Mouse (Mus musculus) heart, embryonic 13.5 days (tissue): ENCODE data around the gene Kctd21. TPM values are rescaled to one million over a fixed set of nuclear protein-coding genes. Genes with fewer than 3 reads are reported as not detected.

Experiments used
- ATAC-seq: fragments of 200-750 bp; cut with Nextera tagmentation; 2 replicates; pipeline ENCODE4 v1.8.0; 2017; ENCODE audit warnings: moderate TSS enrichment; ENCODE audit not compliant: insufficient number of reproducible peaks, low FRiP score, low TSS enrichment; ENCODE audit errors: extremely low read depth
- H3K27ac ChIP-seq: fragments of 300-500 bp; sonication (generic); replicated peaks from 2 replicates; pipeline ENCODE4 v1.5.1; 2015; ENCODE audit warnings: moderate library complexity, mild to moderate bottlenecking, inconsistent platforms
- H3K27me3 ChIP-seq: fragments of 300-500 bp; sonication (generic); replicated peaks from 2 replicates; pipeline ENCODE4 v1.6.1; 2015; ENCODE audit warnings: mild to moderate bottlenecking, inconsistent platforms
- H3K36me3 ChIP-seq: fragments of 300-500 bp; sonication (generic); 2 replicates; pipeline ENCODE4 v1.6.1; 2015; ENCODE audit warnings: mild to moderate bottlenecking, inconsistent platforms
- H3K4me1 ChIP-seq: fragments of 300-500 bp; sonication (generic); 2 replicates; pipeline ENCODE4 v1.6.1; 2015; ENCODE audit warnings: inconsistent platforms
- H3K4me2 ChIP-seq: fragments of 300-500 bp; sonication (generic); 2 replicates; pipeline ENCODE4 v1.6.1; 2015; ENCODE audit warnings: inconsistent platforms, mild to moderate bottlenecking, moderate library complexity
- H3K4me3 ChIP-seq: fragments of 300-500 bp; sonication (generic); 2 replicates; pipeline ENCODE4 v1.5.1; 2015; ENCODE audit warnings: moderate library complexity, mild to moderate bottlenecking, inconsistent platforms
- H3K9ac ChIP-seq: fragments of 300-500 bp; sonication (generic); 2 replicates; pipeline ENCODE4 v1.6.1; 2015; ENCODE audit warnings: inconsistent platforms, mild to moderate bottlenecking, moderate library complexity
- H3K9me3 ChIP-seq: fragments of 300-500 bp; sonication (generic); 2 replicates; pipeline ENCODE4 v1.6.1; 2016; ENCODE audit warnings: inconsistent platforms
- WGBS: fragments of 180-500 bp; shearing (Covaris S2); methylation state at CpG from one replicate; pipeline ENCODE4 v1.1.7; 2015; ENCODE audit warnings: mixed read lengths; 5-methylcytosine and 5-hydroxymethylcytosine counted together
- polyA plus RNA-seq: library from polyadenylated mRNA; unstranded; fragments of >200 nt; fragmentation: Nextera tagmentation; extraction: Ambion mirVana; gene quantifications from 2 replicates; pipeline ENCODE4 v1.2.1, GENCODE M21; 2015

The Kctd21 gene
- polyA plus RNA-seq, 1 experiment from 2014 or later: 3.4 TPM

DNA sequence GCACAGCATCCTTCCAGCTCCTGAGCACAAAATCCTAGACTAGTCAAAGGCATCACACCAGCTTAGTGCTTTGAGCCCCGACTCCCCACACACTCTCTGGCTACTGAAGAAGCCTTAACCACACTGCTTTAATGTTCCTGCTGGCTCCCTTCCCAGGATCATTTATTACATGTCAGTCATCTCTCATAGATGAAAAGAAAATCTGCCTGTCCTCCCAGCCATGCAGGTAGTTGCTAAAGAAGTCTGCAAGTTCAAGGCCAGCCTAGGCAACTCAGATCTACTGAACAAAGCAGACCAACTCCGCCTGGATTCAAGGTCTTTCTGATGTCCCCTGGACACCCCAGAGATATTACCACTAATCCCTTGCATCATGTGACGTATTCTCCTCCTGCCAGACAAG, 14.4 kb upstream of the Kctd21 start:
- no peaks in the 10 kb centered on the region for H3K9me3 ChIP-seq
- ATAC-seq: no peak
- WGBS: 78% methylated on average over 3 of the region's 3 CpGs
- H3K27me3 ChIP-seq: no peaks in the 10 kb centered on the region
- no peak overlapping the region for H3K9ac ChIP-seq
- no peak overlapping the region for H3K4me2 ChIP-seq
- no peak overlapping the region for H3K4me3 ChIP-seq
- H3K36me3 ChIP-seq: peaks cover 27% of the 10 kb centered on the region
- H3K4me1 ChIP-seq: 0 out of 2 replicates have a peak, but pooled peaks cover 3% of the 10 kb centered on the region
- H3K27ac ChIP-seq: no peak overlapping the region

DNA sequence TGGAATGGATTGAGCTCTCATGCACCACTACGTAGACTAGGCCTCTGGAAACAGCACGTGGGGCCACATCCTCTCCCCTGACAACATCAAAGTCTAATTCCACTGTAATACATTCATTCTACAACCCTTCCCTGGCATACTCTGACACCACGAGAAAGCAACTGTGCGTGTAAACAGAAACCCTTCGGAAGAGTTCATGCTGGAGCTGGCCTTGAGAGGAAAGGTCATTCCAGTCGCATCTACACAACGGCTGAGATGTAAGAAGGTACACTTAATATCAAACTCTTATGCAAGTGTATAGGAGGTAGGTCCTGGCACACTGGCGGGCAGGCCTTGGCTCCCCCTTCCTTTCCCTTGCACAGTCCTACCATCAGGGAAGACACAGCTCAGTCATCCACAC, 7.8 kb upstream of the Kctd21 start:
- no peak for ATAC-seq
- H3K27me3 ChIP-seq: peaks cover 54% of the 10 kb centered on the region
- H3K4me1 ChIP-seq: peaks cover 8% of the 10 kb centered on the region
- H3K36me3 ChIP-seq: peaks cover 8% of the 10 kb centered on the region
- H3K27ac ChIP-seq: no peak overlapping the region
- H3K9ac ChIP-seq: no peak overlapping the region
- no peaks in the 10 kb centered on the region for H3K9me3 ChIP-seq
- whole genome bisulfite sequencing: 84% methylated on average over 8 of the region's 8 CpGs
- no peak overlapping the region for H3K4me2 ChIP-seq
- H3K4me3 ChIP-seq: no peak overlapping the region

DNA sequence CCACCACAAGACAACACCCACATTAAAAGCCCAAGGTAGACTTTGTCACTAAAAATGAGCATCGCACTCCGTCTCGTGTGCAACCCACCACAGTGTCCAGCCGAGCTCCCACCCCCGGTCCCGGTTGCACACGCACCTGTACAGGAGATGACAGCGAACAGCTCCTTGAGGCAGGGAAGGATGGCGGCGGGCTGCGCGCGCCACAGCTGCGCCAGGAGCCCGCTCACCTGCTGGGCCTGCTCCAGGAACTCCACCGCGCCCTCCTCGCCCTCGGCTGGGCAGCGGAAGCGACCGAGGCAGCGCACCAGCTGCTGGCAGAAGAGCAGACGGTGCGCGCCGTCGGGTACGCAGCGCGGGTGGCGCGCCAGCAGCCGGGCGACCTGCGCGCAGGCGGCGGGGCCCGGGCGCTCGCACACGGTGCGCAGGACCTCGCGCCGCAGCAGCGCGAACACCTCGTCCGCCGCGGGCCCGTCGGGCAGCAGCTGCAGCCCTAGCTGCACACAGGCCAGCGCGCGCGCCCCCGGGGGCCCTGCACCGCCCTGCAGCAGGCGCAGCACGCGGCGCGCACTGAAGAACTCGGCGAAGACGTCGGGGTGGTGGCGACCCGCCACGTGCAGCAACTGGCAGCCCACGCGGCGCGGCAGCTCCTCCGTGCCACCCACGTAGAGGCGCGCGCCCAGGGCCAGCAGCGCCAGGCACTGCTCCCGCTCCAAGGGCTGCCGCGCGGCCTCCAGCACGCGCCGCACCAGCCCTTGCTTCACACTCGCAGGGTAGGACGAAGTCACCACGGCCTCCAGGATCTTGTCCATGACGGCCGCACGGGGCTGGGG, 6.8 kb upstream of the Kctd21 start:
- Histone ChIP-seq H3K27ac (no peak overlapping the region), H3K27me3 (peaks cover 54% of the 10 kb centered on the region), H3K36me3 (peaks cover 8% of the 10 kb centered on the region), H3K4me3 (peak overlapping the region; percentile 53), H3K4me1 (peaks cover 8% of the 10 kb centered on the region), H3K4me2 (peak overlapping the region; percentile 73), H3K9ac (peak overlapping the region; percentile 47; the same call in 1 of the 2 replicates), H3K9me3 (no peaks in the 10 kb centered on the region)
- 13% methylated on average over 96 of the region's 96 CpGs for WGBS
- ATAC-seq: no peak

DNA sequence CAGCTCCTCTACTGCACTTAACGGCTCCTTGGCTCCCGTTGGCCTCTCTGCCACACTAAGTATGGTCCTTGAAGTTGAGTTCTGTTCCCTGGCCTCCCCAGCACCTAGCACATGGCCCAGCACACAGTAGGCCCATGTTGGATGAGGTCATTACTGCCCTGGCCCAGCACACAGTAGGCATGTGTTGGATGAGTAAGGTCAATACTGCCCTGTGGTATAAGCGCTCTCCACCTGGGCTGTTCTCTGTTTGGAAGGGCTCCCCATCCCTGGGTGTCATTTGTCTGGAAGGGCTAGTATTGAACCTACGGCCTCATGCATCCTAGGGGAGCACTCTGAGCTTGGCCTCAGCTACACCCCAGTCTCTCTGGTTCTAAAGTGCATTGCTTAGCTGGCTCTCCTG, 4.8 kb upstream of the Kctd21 start:
- H3K36me3 ChIP-seq: no peaks in the 10 kb centered on the region; the same call in 1 of the 2 replicates
- no peak overlapping the region for H3K9ac ChIP-seq
- peaks cover 54% of the 10 kb centered on the region for H3K27me3 ChIP-seq
- no peaks in the 10 kb centered on the region for H3K9me3 ChIP-seq
- H3K4me3 ChIP-seq: no peak overlapping the region
- WGBS: 85% methylated on average over 4 of the region's 4 CpGs
- H3K4me2 ChIP-seq: no peak overlapping the region
- no peak overlapping the region for H3K27ac ChIP-seq
- ATAC-seq: no peak
- peaks cover 18% of the 10 kb centered on the region for H3K4me1 ChIP-seq

GRCm38 (mm10) chr7:97328891-97329588, 3.1 kb upstream of the Kctd21 start:
- H3K27me3 ChIP-seq: peaks cover 46% of the 10 kb centered on the region

GRCm38 (mm10) chr7:97329676-97330075, 2.5 kb upstream of the Kctd21 start:
- no peak for ATAC-seq
- no peak overlapping the region for H3K4me3 ChIP-seq
- H3K27me3 ChIP-seq: peaks cover 40% of the 10 kb centered on the region
- H3K4me2 ChIP-seq: no peak overlapping the region
- H3K4me1 ChIP-seq: peaks cover 30% of the 10 kb centered on the region
- no peaks in the 10 kb centered on the region for H3K36me3 ChIP-seq
- no peak overlapping the region for H3K27ac ChIP-seq
- no peak overlapping the region for H3K9ac ChIP-seq
- no peaks in the 10 kb centered on the region for H3K9me3 ChIP-seq
- WGBS: 76% methylated on average over 3 of the region's 3 CpGs

More at GRCm38 (mm10) chr7:97328891-97329588, 3.1 kb upstream of the Kctd21 start:
- 73% methylated on average over 13 of the region's 13 CpGs for WGBS
- Histone ChIP-seq H3K9me3 (no peaks in the 10 kb centered on the region), H3K4me2 (no peak overlapping the region), H3K36me3 (no peaks in the 10 kb centered on the region; the same call in 1 of the 2 replicates), H3K9ac (no peak overlapping the region), H3K4me3 (no peak overlapping the region), H3K4me1 (peaks cover 30% of the 10 kb centered on the region), H3K27ac (no peak overlapping the region)
- no peak for ATAC-seq

- peak overlapping the region; percentile 92 for H3K4me3 ChIP-seq
- peak overlapping the region; percentile 83 for H3K9ac ChIP-seq
- H3K4me1 ChIP-seq: peaks cover 22% of the 10 kb centered on the region
- peaks cover 26% of the 10 kb centered on the region for H3K27me3 ChIP-seq
- no peak overlapping the region for H3K27ac ChIP-seq
- 61% methylated on average over 11 of the region's 11 CpGs for WGBS
- no peaks in the 10 kb centered on the region for H3K36me3 ChIP-seq
- H3K4me2 ChIP-seq: peak overlapping the region; percentile 89
- H3K9me3 ChIP-seq: no peaks in the 10 kb centered on the region
- ATAC-seq: no peak
Observed at GRCm38 (mm10) chr7:97330931-97331645, 1.0 kb upstream of the Kctd21 start.

GRCm38 (mm10) chr7:97332667-97333041, 527 bp downstream of the Kctd21 start:
- H3K9ac ChIP-seq: peak overlapping the region; percentile 91
- peaks cover 10% of the 10 kb centered on the region for H3K27me3 ChIP-seq
- no peak overlapping the region for H3K27ac ChIP-seq
- ATAC-seq: no peak
- H3K4me1 ChIP-seq: peaks cover 23% of the 10 kb centered on the region
- 5% methylated on average over 9 of the region's 9 CpGs for WGBS
- peak overlapping the region; percentile 92 for H3K4me3 ChIP-seq
- H3K4me2 ChIP-seq: peak overlapping the region; percentile 89
- H3K36me3 ChIP-seq: no peaks in the 10 kb centered on the region
- no peaks in the 10 kb centered on the region for H3K9me3 ChIP-seq

GRCm38 (mm10) chr7:97333113-97333898, 1.2 kb downstream of the Kctd21 start:
- Histone ChIP-seq H3K9ac (peak overlapping the region; percentile 91; the same call in 1 of the 2 replicates), H3K4me2 (peak overlapping the region; percentile 89), H3K4me3 (peak overlapping the region; percentile 92), H3K36me3 (no peaks in the 10 kb centered on the region), H3K9me3 (no peaks in the 10 kb centered on the region), H3K27ac (no peak overlapping the region), H3K27me3 (peaks cover 5% of the 10 kb centered on the region; the same call in 1 of the 2 replicates), H3K4me1 (peaks cover 30% of the 10 kb centered on the region)
- 64% methylated on average over 6 of the region's 6 CpGs for WGBS
- no peak for ATAC-seq

DNA sequence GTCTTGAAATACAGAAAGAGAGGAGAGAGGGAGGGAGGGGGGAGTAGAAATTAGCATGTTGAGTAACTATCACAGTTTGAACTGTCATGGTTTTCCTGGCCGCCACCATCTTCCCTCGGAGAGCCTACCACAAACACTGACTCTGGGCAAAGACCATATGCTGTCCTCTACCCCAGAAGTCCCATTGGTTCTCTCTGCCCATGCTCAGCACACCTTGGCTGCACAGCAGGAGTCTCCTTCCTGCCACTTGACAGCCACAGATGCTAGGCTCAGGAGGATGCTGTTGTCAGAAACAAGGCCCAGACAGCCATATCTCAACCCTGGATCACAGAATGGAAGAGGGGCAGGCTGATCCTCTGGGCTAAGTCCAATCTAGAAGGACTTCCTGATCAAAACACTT, 2.3 kb downstream of the Kctd21 start:
- Histone ChIP-seq H3K4me2 (no peak overlapping the region), H3K9ac (no peak overlapping the region), H3K36me3 (no peaks in the 10 kb centered on the region), H3K4me1 (peaks cover 38% of the 10 kb centered on the region), H3K27ac (no peak overlapping the region), H3K4me3 (no peak overlapping the region), H3K9me3 (no peaks in the 10 kb centered on the region), H3K27me3 (no peaks in the 10 kb centered on the region; the same call in 1 of the 2 replicates)
- no peak for ATAC-seq
- 87% methylated on average over 2 of the region's 2 CpGs for WGBS
